Mouse (Mus musculus): Measurements from ENCODE around the gene Tnfsf9.

DNA sequence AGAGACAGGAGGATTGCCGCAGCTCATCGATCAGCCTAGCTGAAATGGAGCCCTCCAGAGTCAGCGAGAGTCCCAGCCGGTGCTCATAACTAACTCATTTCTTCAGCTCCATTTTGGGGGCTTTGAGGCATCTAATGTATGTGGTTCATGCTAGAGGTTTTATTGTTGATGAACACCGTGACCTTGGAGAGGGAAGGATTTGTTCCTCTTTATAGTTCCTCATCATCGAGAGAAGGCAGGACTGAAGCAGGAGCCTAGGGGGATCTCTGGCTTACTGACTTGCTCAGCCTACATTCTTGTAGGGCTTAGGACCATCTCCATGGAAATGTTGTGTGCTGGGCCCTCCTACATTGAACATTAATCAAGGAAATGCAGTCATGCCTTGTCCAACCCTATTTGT is 47.9 kb downstream of the Tnfsf9 start:
- TF ChIP-seq GATA1 (IDR thresholded peaks at IDR 0.05; ENCODE audit: borderline replicate concordance, low read length) = no peak
- no peak for TF ChIP-seq FLI1 (IDR thresholded peaks at IDR 0.05; ENCODE audit: low read length)

Measured in megakaryocyte, embryonic 14.5 days (primary cell).